Mouse (Mus musculus) urinary bladder, postnatal 25 days (tissue): ENCODE data around the gene Pmm1.

Source experiments
- DNase-seq: peaks from one replicate; pipeline ENCODE4 v3.0.0; 2022; ENCODE audit warnings: low spot score

Pmm1 gene

GRCm38 (mm10) chr15:81956457-81956856 lies 4.3 kb downstream of the Pmm1 start:
- DNase-seq = peak; percentile 29

GRCm38 (mm10) chr15:81955414-81955813 lies 5.3 kb downstream of the Pmm1 start:
- no peak for DNase-seq

GRCm38 (mm10) chr15:81954716-81955115 lies 6.0 kb downstream of the Pmm1 start:
- no peak for DNase-seq

- DNase-seq = no peak
These were observed 6.6 kb downstream of the Pmm1 start for GRCm38 (mm10) chr15:81954151-81954583.

- no peak for DNase-seq
These were observed 8.4 kb downstream of the Pmm1 start for GRCm38 (mm10) chr15:81952310-81952709.

- no peak for DNase-seq
These were observed 9.6 kb downstream of the Pmm1 start for GRCm38 (mm10) chr15:81951159-81951558.

GRCm38 (mm10) chr15:81950716-81951115 lies 10.0 kb downstream of the Pmm1 start:
- no peak for DNase-seq

- DNase-seq = no peak
These were observed 11.1 kb downstream of the Pmm1 start for GRCm38 (mm10) chr15:81949476-81950131.

- no peak for DNase-seq
These were observed 11.7 kb downstream of the Pmm1 start for GRCm38 (mm10) chr15:81949076-81949475.

GRCm38 (mm10) chr15:81943176-81943749 lies 17.5 kb downstream of the Pmm1 start:
- DNase-seq = no peak

GRCm38 (mm10) chr15:81941010-81941409 lies 19.7 kb downstream of the Pmm1 start:
- DNase-seq = no peak

GRCm38 (mm10) chr15:81940219-81940618 lies 20.5 kb downstream of the Pmm1 start:
- no peak for DNase-seq

GRCm38 (mm10) chr15:81939774-81940173 lies 21.0 kb downstream of the Pmm1 start:
- DNase-seq = no peak

GRCm38 (mm10) chr15:81939157-81939715 lies 21.5 kb downstream of the Pmm1 start:
- DNase-seq = no peak

GRCm38 (mm10) chr15:81938246-81938645 lies 22.5 kb downstream of the Pmm1 start:
- peak; percentile 26 for DNase-seq

- DNase-seq = no peak
These were observed 23.4 kb downstream of the Pmm1 start for GRCm38 (mm10) chr15:81937098-81937972.

- peak; percentile 29 for DNase-seq
These were observed 24.1 kb downstream of the Pmm1 start, which contains the start of gene Csdc2 for GRCm38 (mm10) chr15:81936679-81937078. TSS of gene Csdc2 (plus strand) at chr15:81936759.

GRCm38 (mm10) chr15:81935869-81936637 lies 24.7 kb downstream of the Pmm1 start:
- no peak for DNase-seq

GRCm38 (mm10) chr15:81933986-81934385 lies 26.7 kb downstream of the Pmm1 start:
- no peak for DNase-seq

- no peak for DNase-seq
These were observed 27.7 kb downstream of the Pmm1 start for GRCm38 (mm10) chr15:81932951-81933470.

GRCm38 (mm10) chr15:81928277-81928676 lies 32.5 kb downstream of the Pmm1 start:
- no peak for DNase-seq
